Mouse (Mus musculus): ENCODE results near the gene Cpm. TPM values are rescaled to one million over a fixed set of nuclear protein-coding genes. Genes with fewer than 3 reads are reported as not detected.
"Not testable (repeated sequence)": the region's sequence is repeated elsewhere in the genome, so short reads cannot be mapped to it uniquely, and the experiment has no call there.

The Cpm gene
- polyA plus RNA-seq, 1 experiment: 6.7 TPM

DNA sequence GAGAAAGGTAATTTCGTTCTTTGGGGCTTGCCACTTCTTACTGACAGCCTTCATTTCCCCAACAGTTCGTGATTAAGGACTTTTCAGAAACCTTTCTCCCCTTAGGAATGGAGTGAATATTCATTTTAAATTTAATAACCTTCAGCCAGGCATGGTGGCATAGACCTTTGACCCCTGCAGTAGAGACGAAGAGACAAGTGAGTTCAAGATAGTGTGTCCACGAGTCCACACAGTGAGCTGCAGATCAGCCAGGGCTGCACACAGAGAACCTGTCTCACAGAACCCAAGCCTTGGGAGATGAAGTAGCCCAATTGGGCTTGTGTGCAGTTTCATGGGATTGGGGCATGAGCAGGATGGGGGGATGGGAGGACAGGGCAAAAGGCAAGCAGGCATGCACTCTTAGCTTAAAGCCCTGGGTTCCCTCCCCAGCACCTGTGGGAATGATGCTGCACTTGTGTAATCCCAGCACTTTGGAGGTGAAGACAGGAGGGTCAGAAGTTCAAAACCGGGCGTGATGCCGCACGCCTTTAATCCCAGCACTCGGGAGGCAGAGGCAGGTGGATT, 83.0 kb downstream of the Cpm start:
- H3K9ac ChIP-seq (ENCODE audit: low read depth, poor library complexity, severe bottlenecking): peak overlapping the region; percentile 99
- peak overlapping the region; percentile 100 for H3K27ac ChIP-seq (ENCODE audit: insufficient read depth, low read length)
- no peaks in the 10 kb centered on the region for H3K27me3 ChIP-seq (ENCODE audit: control insufficient read depth, insufficient read depth, low read length, poor library complexity, severe bottlenecking)
- no peak overlapping the region for H3K4me3 ChIP-seq (ENCODE audit: low read depth, low read length)
- peaks cover 18% of the 10 kb centered on the region for H3K36me3 ChIP-seq (ENCODE audit: control insufficient read depth, insufficient read depth, low read length, poor library complexity, severe bottlenecking)
- TF ChIP-seq CTCF (IDR thresholded peaks at IDR 0.05; ENCODE audit: low read depth, low read length) (no peak), EP300 (IDR thresholded peaks at IDR 0.05; ENCODE audit: insufficient read depth, low read depth, low read length) (no peak), POLR2A (IDR thresholded peaks at IDR 0.05; ENCODE audit: insufficient read depth, low read length) (no peak)
- H3K4me1 ChIP-seq (ENCODE audit: control insufficient read depth, insufficient read depth, low read length): peaks cover 6% of the 10 kb centered on the region
- no peaks in the 10 kb centered on the region for H3K9me3 ChIP-seq (replicated peaks; ENCODE audit: control insufficient read depth, insufficient read depth, low read length, poor library complexity, severe bottlenecking)

DNA sequence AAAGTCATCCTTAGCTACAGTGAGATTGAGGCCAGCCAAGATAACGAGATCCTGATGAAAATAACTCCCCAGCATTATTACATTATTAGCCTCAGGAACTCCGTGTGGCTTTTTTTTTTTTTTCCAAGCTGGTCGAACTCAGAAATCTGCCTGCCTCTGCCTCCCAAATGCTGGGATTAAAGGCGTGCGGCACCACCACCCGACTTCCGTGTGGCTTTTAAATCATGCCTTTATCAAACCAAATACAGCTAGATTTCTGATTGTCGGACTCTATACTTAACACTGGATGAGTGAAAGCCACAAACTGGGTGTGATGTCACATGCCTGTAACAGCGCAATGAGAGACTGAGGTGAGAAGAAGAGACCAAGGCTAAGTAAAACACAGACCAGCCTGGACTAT, 83.6 kb downstream of the Cpm start:
- no peaks in the 10 kb centered on the region for H3K27me3 ChIP-seq (ENCODE audit: control insufficient read depth, insufficient read depth, low read length, poor library complexity, severe bottlenecking)
- TF ChIP-seq CTCF (IDR thresholded peaks at IDR 0.05; ENCODE audit: low read depth, low read length) (no peak), POLR2A (IDR thresholded peaks at IDR 0.05; ENCODE audit: insufficient read depth, low read length) (no peak), EP300 (IDR thresholded peaks at IDR 0.05; ENCODE audit: insufficient read depth, low read depth, low read length) (no peak)
- peak overlapping the region; percentile 56 for H3K27ac ChIP-seq (ENCODE audit: insufficient read depth, low read length)
- no peak overlapping the region for H3K4me3 ChIP-seq (ENCODE audit: low read depth, low read length)
- H3K36me3 ChIP-seq (ENCODE audit: control insufficient read depth, insufficient read depth, low read length, poor library complexity, severe bottlenecking): peaks cover 12% of the 10 kb centered on the region
- H3K4me1 ChIP-seq (ENCODE audit: control insufficient read depth, insufficient read depth, low read length): peaks cover 8% of the 10 kb centered on the region
- H3K9me3 ChIP-seq (replicated peaks; ENCODE audit: control insufficient read depth, insufficient read depth, low read length, poor library complexity, severe bottlenecking): no peaks in the 10 kb centered on the region
- no peak overlapping the region; the same call in 1 of the 2 replicates for H3K9ac ChIP-seq (ENCODE audit: low read depth, poor library complexity, severe bottlenecking)

DNA sequence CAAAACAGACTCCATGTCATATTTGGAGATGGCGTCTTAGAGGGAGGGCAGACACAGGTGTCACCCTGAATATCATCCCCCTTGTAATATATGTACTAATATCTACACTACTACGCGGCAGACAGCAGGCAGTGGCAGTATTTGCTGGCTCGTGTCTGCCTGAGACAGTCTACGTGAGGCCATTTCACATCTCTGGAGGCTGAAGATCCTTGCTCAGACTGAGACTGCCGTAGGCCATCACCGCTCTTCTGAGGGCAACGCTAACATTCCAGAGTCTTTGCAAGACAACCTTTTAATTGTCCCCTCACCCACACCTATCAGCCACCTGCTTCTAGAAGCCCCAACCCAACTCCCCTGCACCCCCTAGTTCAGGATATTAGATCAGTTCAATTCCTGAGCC, 84.2 kb downstream of the Cpm start:
- H3K9ac ChIP-seq (ENCODE audit: low read depth, poor library complexity, severe bottlenecking): no peak overlapping the region; the same call in 1 of the 2 replicates
- H3K27ac ChIP-seq (ENCODE audit: insufficient read depth, low read length): peak overlapping the region; percentile 56; the same call in 1 of the 2 replicates
- peaks cover 8% of the 10 kb centered on the region for H3K4me1 ChIP-seq (ENCODE audit: control insufficient read depth, insufficient read depth, low read length)
- H3K36me3 ChIP-seq (ENCODE audit: control insufficient read depth, insufficient read depth, low read length, poor library complexity, severe bottlenecking): peaks cover 9% of the 10 kb centered on the region
- H3K9me3 ChIP-seq (replicated peaks; ENCODE audit: control insufficient read depth, insufficient read depth, low read length, poor library complexity, severe bottlenecking): no peaks in the 10 kb centered on the region
- no peak overlapping the region for H3K4me3 ChIP-seq (ENCODE audit: low read depth, low read length)
- TF ChIP-seq CTCF (IDR thresholded peaks at IDR 0.05; ENCODE audit: low read depth, low read length) (no peak), EP300 (IDR thresholded peaks at IDR 0.05; ENCODE audit: insufficient read depth, low read depth, low read length) (no peak), POLR2A (IDR thresholded peaks at IDR 0.05; ENCODE audit: insufficient read depth, low read length) (no peak)
- H3K27me3 ChIP-seq (ENCODE audit: control insufficient read depth, insufficient read depth, low read length, poor library complexity, severe bottlenecking): no peaks in the 10 kb centered on the region

DNA sequence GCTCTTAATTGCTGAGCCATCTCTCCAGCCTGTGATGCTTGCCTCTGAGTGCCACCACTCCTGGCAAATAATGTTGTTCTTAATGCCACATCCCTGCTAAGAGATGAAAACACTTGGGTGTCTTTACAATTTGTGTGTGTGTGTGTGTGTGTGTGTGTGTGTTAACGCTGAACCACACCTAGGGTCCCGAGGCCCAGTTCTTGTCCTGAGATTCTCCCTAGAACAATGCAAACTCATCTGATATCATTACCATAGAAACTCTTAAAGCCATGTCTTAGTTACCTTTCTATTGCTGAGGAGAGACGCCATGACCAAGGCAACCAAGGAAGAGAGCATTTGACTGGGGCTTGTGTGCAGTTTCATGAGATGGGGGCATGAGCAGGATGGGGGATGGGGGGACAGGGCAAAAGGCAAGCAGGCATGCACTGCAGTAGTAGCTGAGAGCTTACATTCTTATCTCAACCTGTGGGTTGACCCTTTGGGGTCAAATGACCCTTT, 84.8 kb downstream of the Cpm start:
- H3K9ac ChIP-seq (ENCODE audit: low read depth, poor library complexity, severe bottlenecking): no peak overlapping the region
- no peak overlapping the region for H3K4me3 ChIP-seq (ENCODE audit: low read depth, low read length)
- TF ChIP-seq EP300 (IDR thresholded peaks at IDR 0.05; ENCODE audit: insufficient read depth, low read depth, low read length) (no peak), POLR2A (IDR thresholded peaks at IDR 0.05; ENCODE audit: insufficient read depth, low read length) (no peak), CTCF (IDR thresholded peaks at IDR 0.05; ENCODE audit: low read depth, low read length) (no peak)
- no peaks in the 10 kb centered on the region for H3K27me3 ChIP-seq (ENCODE audit: control insufficient read depth, insufficient read depth, low read length, poor library complexity, severe bottlenecking)
- H3K4me1 ChIP-seq (ENCODE audit: control insufficient read depth, insufficient read depth, low read length): peaks cover 8% of the 10 kb centered on the region
- H3K9me3 ChIP-seq (replicated peaks; ENCODE audit: control insufficient read depth, insufficient read depth, low read length, poor library complexity, severe bottlenecking): no peaks in the 10 kb centered on the region
- H3K27ac ChIP-seq (ENCODE audit: insufficient read depth, low read length): no peak overlapping the region
- H3K36me3 ChIP-seq (ENCODE audit: control insufficient read depth, insufficient read depth, low read length, poor library complexity, severe bottlenecking): peaks cover 5% of the 10 kb centered on the region

DNA sequence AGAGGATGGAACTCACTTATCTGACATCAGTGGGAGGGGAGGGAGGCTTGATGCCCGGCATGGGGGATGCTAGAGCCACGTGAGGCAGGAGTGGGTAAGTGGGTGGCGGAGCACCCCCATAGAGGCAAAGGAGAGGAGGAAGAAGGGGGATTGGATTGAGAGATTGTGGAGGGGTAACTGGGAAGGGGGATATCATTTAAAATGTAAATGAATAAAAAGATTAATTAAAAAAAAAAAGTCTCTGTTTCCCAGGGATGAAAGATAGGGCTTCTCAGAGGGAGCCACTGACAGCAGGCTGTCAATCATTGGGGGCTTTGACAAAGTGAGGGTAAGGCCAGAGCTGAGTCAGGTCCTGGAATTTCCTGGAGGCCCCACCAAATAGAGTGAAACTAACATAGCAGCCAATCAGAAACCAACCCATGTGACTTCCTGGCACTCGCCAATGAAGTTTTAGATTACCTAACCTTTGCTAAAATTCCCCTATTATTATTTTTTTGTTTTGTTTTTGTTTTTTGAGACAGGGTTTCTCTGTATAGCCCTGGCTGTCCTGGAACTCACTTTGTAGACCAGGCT, 85.7 kb downstream of the Cpm start:
- no peak for TF ChIP-seq POLR2A (IDR thresholded peaks at IDR 0.05; ENCODE audit: insufficient read depth, low read length)
- no peak for TF ChIP-seq CTCF (IDR thresholded peaks at IDR 0.05; ENCODE audit: low read depth, low read length)
- no peak for TF ChIP-seq EP300 (IDR thresholded peaks at IDR 0.05; ENCODE audit: insufficient read depth, low read depth, low read length)
- H3K9ac ChIP-seq (ENCODE audit: low read depth, poor library complexity, severe bottlenecking): no peak overlapping the region
- H3K27ac ChIP-seq (ENCODE audit: insufficient read depth, low read length): no peak overlapping the region
- peaks cover 8% of the 10 kb centered on the region for H3K4me1 ChIP-seq (ENCODE audit: control insufficient read depth, insufficient read depth, low read length)
- H3K9me3 ChIP-seq (replicated peaks; ENCODE audit: control insufficient read depth, insufficient read depth, low read length, poor library complexity, severe bottlenecking): no peaks in the 10 kb centered on the region
- H3K4me3 ChIP-seq (ENCODE audit: low read depth, low read length): no peak overlapping the region
- H3K27me3 ChIP-seq (ENCODE audit: control insufficient read depth, insufficient read depth, low read length, poor library complexity, severe bottlenecking): no peaks in the 10 kb centered on the region
- no peaks in the 10 kb centered on the region for H3K36me3 ChIP-seq (ENCODE audit: control insufficient read depth, insufficient read depth, low read length, poor library complexity, severe bottlenecking)

DNA sequence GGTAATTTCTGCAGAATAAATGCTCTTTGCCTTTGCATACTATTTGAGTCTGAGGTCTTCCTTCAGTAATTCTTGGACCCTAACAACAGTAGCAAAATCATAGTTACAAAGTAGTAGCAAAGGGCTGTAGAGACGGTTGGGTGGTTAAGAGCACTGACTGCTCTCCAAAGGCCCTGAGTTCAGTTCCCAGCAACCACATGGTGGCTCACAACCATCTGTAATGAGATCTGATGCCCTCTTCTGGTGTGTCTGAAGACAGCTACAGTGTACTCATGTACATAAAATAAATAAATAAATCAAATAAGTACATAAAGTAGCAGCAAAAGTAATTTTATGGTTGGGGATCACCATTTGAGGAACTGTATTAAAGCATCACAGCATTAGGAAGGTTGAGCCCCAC, 86.4 kb downstream of the Cpm start:
- not testable (repeated sequence) for H3K9ac ChIP-seq (ENCODE audit: low read depth, poor library complexity, severe bottlenecking); H3K4me3 ChIP-seq (ENCODE audit: low read depth, low read length); H3K4me1 ChIP-seq (ENCODE audit: control insufficient read depth, insufficient read depth, low read length); H3K9me3 ChIP-seq (replicated peaks; ENCODE audit: control insufficient read depth, insufficient read depth, low read length, poor library complexity, severe bottlenecking); H3K36me3 ChIP-seq (ENCODE audit: control insufficient read depth, insufficient read depth, low read length, poor library complexity, severe bottlenecking); H3K27ac ChIP-seq (ENCODE audit: insufficient read depth, low read length); H3K27me3 ChIP-seq (ENCODE audit: control insufficient read depth, insufficient read depth, low read length, poor library complexity, severe bottlenecking)

Data from ES-Bruce4 (cell line).